Mouse (Mus musculus): ENCODE measurements around the gene Klc4.

The Klc4 gene

DNA sequence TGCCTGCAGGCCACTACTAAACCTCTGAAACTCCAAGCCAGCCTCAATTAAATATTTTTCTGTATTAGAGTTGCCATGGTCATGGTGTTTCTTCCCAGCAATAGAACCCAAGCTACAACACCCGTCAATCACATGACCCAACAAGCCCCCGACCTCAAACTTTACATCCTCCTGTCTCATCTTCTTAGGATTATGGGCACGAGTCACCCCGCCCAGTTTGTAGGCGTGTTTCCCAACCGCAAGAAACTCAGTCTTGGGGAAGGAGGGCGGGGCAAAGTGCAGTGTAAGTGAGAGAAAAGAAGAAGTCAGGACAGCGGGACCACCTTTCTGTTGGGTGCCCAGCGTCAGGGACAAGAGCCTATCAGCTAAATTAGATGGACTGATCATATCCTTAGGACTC, 57.6 kb downstream of the Klc4 start:
- DNase-seq = no peak

DNA sequence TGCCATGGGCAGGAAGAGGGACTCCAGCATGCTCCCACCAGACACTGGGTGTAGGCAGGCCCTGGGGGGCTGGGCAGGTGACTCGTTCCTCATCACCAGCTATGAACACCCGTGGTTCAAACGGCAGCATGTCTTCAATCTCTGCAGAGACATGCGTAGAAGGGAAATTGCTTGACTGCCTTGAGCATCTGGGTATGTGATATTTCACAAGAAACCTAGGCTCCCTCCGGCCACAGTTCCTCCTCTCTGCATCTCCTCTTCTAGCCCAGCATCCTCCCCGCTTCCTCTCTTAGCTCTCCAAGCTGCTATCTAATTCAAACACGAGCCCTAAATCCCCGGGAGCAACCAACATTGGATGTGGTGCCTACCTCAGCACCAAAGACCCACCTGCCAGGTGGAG, 59.5 kb downstream of the Klc4 start:
- DNase-seq = no peak

Data from lung, postnatal 14 days (tissue).